Mouse (Mus musculus) kidney, embryonic 15.5 days (tissue): ENCODE data around the gene Ipo11. TPM values are rescaled to one million over a fixed set of nuclear protein-coding genes. Genes with fewer than 3 reads are reported as not detected.
A peak's percentile ranks its signal among the peaks of the same experiment; 100 is the strongest.

ENCODE experiments used
- ATAC-seq: fragments of 200-750 bp; cut with Nextera tagmentation; replicated peaks from 2 replicates; pipeline ENCODE4 v1.8.0; 2017; ENCODE audit warnings: moderate TSS enrichment; ENCODE audit not compliant: low FRiP score
- H3K27ac ChIP-seq: fragments of 300-500 bp; sonication (generic); 2 replicates; pipeline ENCODE4 v1.5.1; 2015; ENCODE audit warnings: mild to moderate bottlenecking, inconsistent platforms
- H3K27me3 ChIP-seq: fragments of 300-500 bp; sonication (generic); 2 replicates; pipeline ENCODE4 v1.6.1; 2015; ENCODE audit warnings: inconsistent platforms
- H3K36me3 ChIP-seq: fragments of 300-500 bp; sonication (generic); 2 replicates; pipeline ENCODE4 v1.6.1; 2015; ENCODE audit warnings: inconsistent platforms
- H3K4me1 ChIP-seq: fragments of 300-500 bp; sonication (generic); 2 replicates; pipeline ENCODE4 v1.6.1; 2015; ENCODE audit warnings: inconsistent platforms
- H3K4me2 ChIP-seq: fragments of 300-500 bp; sonication (generic); 2 replicates; pipeline ENCODE4 v1.6.1; 2015; ENCODE audit warnings: moderate library complexity, mild to moderate bottlenecking, inconsistent platforms
- H3K4me3 ChIP-seq: fragments of 300-500 bp; sonication (generic); replicated peaks from 2 replicates; pipeline ENCODE4 v1.5.1; 2015; ENCODE audit warnings: mild to moderate bottlenecking, inconsistent platforms
- H3K9ac ChIP-seq: fragments of 300-500 bp; sonication (generic); 2 replicates; pipeline ENCODE4 v1.6.1; 2015; ENCODE audit warnings: mild to moderate bottlenecking, inconsistent platforms
- H3K9me3 ChIP-seq: fragments of 300-500 bp; sonication (generic); replicated peaks from 2 replicates; pipeline ENCODE4 v1.6.1; 2016; ENCODE audit warnings: inconsistent platforms
- WGBS: fragments of 180-500 bp; shearing (Covaris S2); methylation state at CpG from one replicate; pipeline ENCODE4 v1.1.7; 2015; ENCODE audit warnings: mixed read lengths; 5-methylcytosine and 5-hydroxymethylcytosine counted together
- polyA plus RNA-seq: library from polyadenylated mRNA; unstranded; fragments of >200 nt; fragmentation: Nextera tagmentation; extraction: Ambion mirVana; gene quantifications from 2 replicates; pipeline ENCODE4 v1.2.1, GENCODE M21; 2015

The Ipo11 gene
- polyA plus RNA-seq, 1 experiment from 2014 or later: 76.8 TPM

GRCm38 (mm10) chr13:106808821-106809220 is 127.9 kb downstream of the Ipo11 start:
- Histone ChIP-seq H3K4me2 (no peak overlapping the region), H3K36me3 (peaks cover 37% of the 10 kb centered on the region), H3K27ac (no peak overlapping the region), H3K4me1 (0 out of 2 replicates have a peak, but pooled peaks cover 4% of the 10 kb centered on the region), H3K9ac (no peak overlapping the region), H3K4me3 (no peak overlapping the region), H3K9me3 (no peaks in the 10 kb centered on the region), H3K27me3 (no peaks in the 10 kb centered on the region)
- WGBS: 75% methylated on average over 6 of the region's 6 CpGs
- no peak for ATAC-seq

GRCm38 (mm10) chr13:106808315-106808714 is 128.4 kb downstream of the Ipo11 start:
- Histone ChIP-seq H3K27me3 (no peaks in the 10 kb centered on the region), H3K36me3 (peaks cover 37% of the 10 kb centered on the region), H3K9me3 (no peaks in the 10 kb centered on the region), H3K4me3 (no peak overlapping the region), H3K4me2 (no peak overlapping the region), H3K9ac (no peak overlapping the region), H3K4me1 (0 out of 2 replicates have a peak, but pooled peaks cover under 1% of the 10 kb centered on the region), H3K27ac (no peak overlapping the region)
- no peak for ATAC-seq
- WGBS: 95% methylated on average over 2 of the region's 2 CpGs

- H3K4me1 ChIP-seq: no peaks in the 10 kb centered on the region
- H3K4me2 ChIP-seq: no peak overlapping the region
- WGBS: 78% methylated on average over 5 of the region's 5 CpGs
- ATAC-seq: no peak
- H3K4me3 ChIP-seq: no peak overlapping the region
- no peak overlapping the region for H3K9ac ChIP-seq
- no peak overlapping the region for H3K27ac ChIP-seq
- H3K27me3 ChIP-seq: no peaks in the 10 kb centered on the region
- peaks cover 37% of the 10 kb centered on the region for H3K36me3 ChIP-seq
- no peaks in the 10 kb centered on the region for H3K9me3 ChIP-seq
Measured at GRCm38 (mm10) chr13:106807303-106807702, 129.5 kb downstream of the Ipo11 start.

DNA sequence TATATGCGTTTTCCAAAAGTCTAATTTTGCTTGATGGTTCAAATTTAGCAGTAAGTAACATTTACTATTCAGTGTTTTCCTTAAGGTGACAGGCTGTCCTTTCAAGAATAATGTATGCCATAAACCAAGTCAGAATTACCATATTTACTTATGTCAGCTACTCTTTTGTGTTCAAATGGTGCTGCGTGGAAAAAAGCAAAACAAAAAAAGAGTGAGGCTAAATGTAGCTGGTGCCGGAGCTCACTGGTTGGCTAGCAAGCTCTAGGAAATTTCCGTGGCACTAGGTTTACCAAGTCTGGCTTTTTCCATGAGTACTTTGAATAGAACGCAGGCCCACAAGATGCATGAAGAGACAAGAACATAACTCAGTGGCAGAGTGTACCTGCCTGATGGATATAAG is 131.6 kb downstream of the Ipo11 start:
- no peak for ATAC-seq
- Histone ChIP-seq H3K9me3 (no peaks in the 10 kb centered on the region), H3K4me1 (no peaks in the 10 kb centered on the region), H3K9ac (no peak overlapping the region), H3K27ac (0 out of 2 replicates have a peak overlapping the region, but pooled peaks have one; percentile 9), H3K27me3 (no peaks in the 10 kb centered on the region), H3K4me3 (no peak overlapping the region), H3K36me3 (peaks cover 29% of the 10 kb centered on the region), H3K4me2 (no peak overlapping the region)
- WGBS: 71% methylated on average over 5 of the region's 5 CpGs

DNA sequence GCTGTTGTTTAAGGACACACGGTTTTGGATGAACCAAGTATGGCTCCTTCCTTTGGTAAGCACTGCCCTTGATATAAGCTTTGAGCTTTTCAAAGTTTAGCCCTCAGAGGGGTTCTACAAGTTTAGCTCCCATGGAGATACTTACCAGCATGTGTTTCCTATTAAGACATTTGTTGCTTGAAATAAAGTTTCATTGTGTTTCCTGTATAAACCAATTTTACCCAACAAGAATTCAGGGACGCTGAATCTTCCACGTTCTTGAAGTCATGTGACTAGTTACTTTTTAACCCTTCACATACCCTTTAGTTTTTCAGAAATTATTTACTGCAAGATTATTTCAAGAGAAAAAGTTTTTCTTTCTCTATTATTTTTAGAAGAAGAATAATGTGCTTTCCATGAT is 138.7 kb downstream of the Ipo11 start:
- H3K4me1 ChIP-seq: no peaks in the 10 kb centered on the region
- peaks cover 34% of the 10 kb centered on the region for H3K36me3 ChIP-seq
- H3K27me3 ChIP-seq: no peaks in the 10 kb centered on the region
- H3K4me3 ChIP-seq: no peak overlapping the region
- no peaks in the 10 kb centered on the region for H3K9me3 ChIP-seq
- H3K9ac ChIP-seq: no peak overlapping the region
- H3K27ac ChIP-seq: no peak overlapping the region
- ATAC-seq: no peak
- no peak overlapping the region for H3K4me2 ChIP-seq
- WGBS: 61% methylated on average over 3 of the region's 3 CpGs

- Histone ChIP-seq H3K9me3 (peaks cover 10% of the 10 kb centered on the region; the same call in 1 of the 2 replicates), H3K27ac (no peak overlapping the region), H3K27me3 (no peaks in the 10 kb centered on the region), H3K4me2 (no peak overlapping the region), H3K4me1 (no peaks in the 10 kb centered on the region), H3K36me3 (peaks cover 20% of the 10 kb centered on the region), H3K4me3 (no peak overlapping the region), H3K9ac (no peak overlapping the region)
- 95% methylated on average over 7 of the region's 7 CpGs for WGBS
- no peak for ATAC-seq
Measured at GRCm38 (mm10) chr13:106788817-106789216, 147.9 kb downstream of the Ipo11 start.

GRCm38 (mm10) chr13:106768807-106769206 is 168.0 kb downstream of the Ipo11 start:
- 90% methylated on average over 10 of the region's 10 CpGs for WGBS
- no peak for ATAC-seq
- H3K27me3 ChIP-seq: no peaks in the 10 kb centered on the region

GRCm38 (mm10) chr13:106762611-106763010 is 174.1 kb downstream of the Ipo11 start:
- no peak for ATAC-seq

More at GRCm38 (mm10) chr13:106768807-106769206, 168.0 kb downstream of the Ipo11 start:
- no peaks in the 10 kb centered on the region for H3K9me3 ChIP-seq
- no peak overlapping the region for H3K4me3 ChIP-seq
- H3K4me1 ChIP-seq: no peaks in the 10 kb centered on the region
- H3K9ac ChIP-seq: no peak overlapping the region
- H3K4me2 ChIP-seq: no peak overlapping the region
- H3K36me3 ChIP-seq: no peaks in the 10 kb centered on the region
- no peak overlapping the region for H3K27ac ChIP-seq

DNA sequence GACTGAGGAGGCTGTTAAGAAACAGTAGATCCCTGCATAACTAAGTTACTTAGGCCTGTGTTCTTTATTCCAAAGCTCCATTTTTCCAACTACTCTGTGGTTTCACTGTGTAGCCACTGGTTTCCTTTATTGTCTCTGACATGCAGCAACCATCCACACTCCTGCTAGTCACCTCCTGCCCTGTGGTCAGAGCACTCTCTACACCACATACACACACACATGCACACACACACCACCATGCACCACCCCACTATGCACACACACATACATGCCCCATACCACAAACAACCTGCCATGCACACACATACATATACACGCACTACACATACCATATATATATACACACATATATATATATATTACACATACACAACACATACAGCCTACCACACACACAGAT is 175.1 kb downstream of the Ipo11 start:
- Histone ChIP-seq H3K27ac (no peak overlapping the region), H3K4me3 (no peak overlapping the region), H3K4me1 (peaks cover 13% of the 10 kb centered on the region), H3K4me2 (no peak overlapping the region), H3K9me3 (no peaks in the 10 kb centered on the region), H3K36me3 (no peaks in the 10 kb centered on the region), H3K27me3 (no peaks in the 10 kb centered on the region), H3K9ac (no peak overlapping the region)
- 96% methylated on average over 1 of the region's 1 CpGs for WGBS
- no peak for ATAC-seq

More at GRCm38 (mm10) chr13:106762611-106763010, 174.1 kb downstream of the Ipo11 start:
- Histone ChIP-seq H3K4me1 (peaks cover 13% of the 10 kb centered on the region), H3K27me3 (no peaks in the 10 kb centered on the region), H3K9ac (no peak overlapping the region), H3K4me2 (no peak overlapping the region), H3K27ac (no peak overlapping the region), H3K4me3 (no peak overlapping the region), H3K36me3 (no peaks in the 10 kb centered on the region), H3K9me3 (no peaks in the 10 kb centered on the region)
- WGBS: 53% methylated on average over 1 of the region's 1 CpGs

DNA sequence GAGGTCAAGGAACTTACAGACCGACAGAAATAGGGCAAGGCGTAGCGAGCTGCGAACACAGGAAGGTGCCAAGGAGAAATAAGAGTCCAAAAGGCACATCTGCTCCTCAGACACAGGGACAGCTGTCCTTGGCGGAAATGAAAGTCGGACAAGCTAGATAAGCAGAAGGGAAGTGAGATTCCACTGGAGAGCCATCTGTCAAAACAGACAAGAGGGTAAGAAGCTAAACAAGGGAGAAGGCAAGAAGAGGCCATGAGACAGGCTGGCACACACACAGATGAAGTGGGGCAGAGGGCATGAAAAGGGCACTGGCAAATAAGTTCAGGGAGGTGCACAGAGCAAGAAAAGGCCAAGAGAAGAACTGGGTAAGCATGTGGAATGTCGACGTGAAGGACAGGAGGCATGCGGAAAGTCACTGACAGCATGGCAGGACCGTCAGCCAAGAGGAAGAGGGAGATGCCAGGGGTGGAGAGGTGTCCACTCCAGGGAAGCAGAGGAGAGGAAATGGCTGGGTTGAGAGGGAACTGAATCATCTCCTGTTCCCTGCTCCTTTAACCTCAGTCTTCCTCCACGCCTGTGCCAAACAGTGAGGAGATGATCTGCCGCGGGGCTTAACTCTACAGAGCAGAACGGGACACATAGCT is 176.4 kb downstream of the Ipo11 start:
- Histone ChIP-seq H3K9me3 (no peaks in the 10 kb centered on the region), H3K9ac (no peak overlapping the region), H3K4me2 (peak overlapping the region; percentile 12; the same call in 1 of the 2 replicates), H3K4me1 (peaks cover 13% of the 10 kb centered on the region), H3K27me3 (no peaks in the 10 kb centered on the region), H3K27ac (peak overlapping the region; percentile 49; the same call in 1 of the 2 replicates), H3K36me3 (no peaks in the 10 kb centered on the region), H3K4me3 (no peak overlapping the region)
- peak; percentile 80 for ATAC-seq
- WGBS: 61% methylated on average over 14 of the region's 14 CpGs

DNA sequence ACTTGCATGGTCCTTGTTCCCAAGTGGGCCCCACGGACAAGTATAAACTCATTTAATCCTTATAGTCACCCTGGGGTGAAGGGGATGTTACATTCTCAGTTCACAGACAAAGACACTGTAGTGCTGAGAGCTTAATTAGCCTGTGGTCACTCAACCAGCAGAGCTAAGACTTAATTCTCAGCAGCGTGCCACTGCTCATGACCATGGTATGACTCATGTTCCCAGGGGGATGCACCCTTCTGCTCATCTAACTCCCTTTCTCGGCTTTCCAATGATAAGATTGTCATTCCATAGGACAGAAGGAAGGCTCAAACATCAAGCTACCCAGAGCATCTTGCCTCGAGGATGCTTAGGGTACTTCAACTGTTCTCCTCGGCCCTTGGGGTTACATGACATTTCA is 180.9 kb downstream of the Ipo11 start:
- 70% methylated on average over 5 of the region's 5 CpGs for WGBS
- no peak for ATAC-seq

GRCm38 (mm10) chr13:106754216-106754615 is 182.5 kb downstream of the Ipo11 start:
- H3K27me3 ChIP-seq: no peaks in the 10 kb centered on the region
- no peaks in the 10 kb centered on the region for H3K9me3 ChIP-seq
- no peaks in the 10 kb centered on the region for H3K36me3 ChIP-seq
- no peak overlapping the region for H3K9ac ChIP-seq
- WGBS: 83% methylated on average over 3 of the region's 3 CpGs
- H3K27ac ChIP-seq: no peak overlapping the region
- no peaks in the 10 kb centered on the region for H3K4me1 ChIP-seq
- no peak overlapping the region for H3K4me3 ChIP-seq
- ATAC-seq: no peak
- H3K4me2 ChIP-seq: no peak overlapping the region

More for the DNA sequence above, 180.9 kb downstream of the Ipo11 start:
- Histone ChIP-seq H3K4me1 (peaks cover 9% of the 10 kb centered on the region), H3K4me3 (no peak overlapping the region), H3K9me3 (no peaks in the 10 kb centered on the region), H3K27me3 (no peaks in the 10 kb centered on the region), H3K27ac (no peak overlapping the region), H3K36me3 (no peaks in the 10 kb centered on the region), H3K4me2 (no peak overlapping the region), H3K9ac (no peak overlapping the region)

DNA sequence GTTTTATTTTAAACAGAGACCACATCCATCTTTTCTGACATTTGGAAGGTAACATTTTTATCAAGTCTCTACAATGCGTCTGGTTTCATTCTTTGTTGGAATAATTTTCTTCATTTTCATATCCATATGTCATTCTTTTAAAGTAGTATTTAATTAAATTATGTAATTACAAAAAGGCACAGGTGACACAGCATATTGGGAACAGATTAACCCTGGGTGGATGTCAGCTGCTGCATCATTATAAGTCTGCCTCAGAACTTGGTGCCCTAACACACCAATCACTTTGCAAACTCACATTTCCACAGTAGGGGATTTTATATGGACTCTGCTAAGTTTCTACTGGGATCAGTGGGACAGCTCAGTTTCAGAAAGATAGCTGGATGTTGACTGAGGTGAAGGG is 184.8 kb downstream of the Ipo11 start:
- no peaks in the 10 kb centered on the region for H3K4me1 ChIP-seq
- H3K9me3 ChIP-seq: no peaks in the 10 kb centered on the region
- WGBS: 81% methylated on average over 1 of the region's 1 CpGs
- H3K36me3 ChIP-seq: no peaks in the 10 kb centered on the region
- no peaks in the 10 kb centered on the region for H3K27me3 ChIP-seq
- H3K9ac ChIP-seq: no peak overlapping the region
- ATAC-seq: no peak
- H3K27ac ChIP-seq: no peak overlapping the region
- no peak overlapping the region for H3K4me3 ChIP-seq
- H3K4me2 ChIP-seq: no peak overlapping the region
